Mouse (Mus musculus): ENCODE results near the gene Epn3. TPM values are rescaled to one million over a fixed set of nuclear protein-coding genes. Genes with fewer than 3 reads are reported as not detected.

The Epn3 gene
- total RNA-seq, 2 experiments from 2014 or later = 1.3 to 1.5 TPM

DNA sequence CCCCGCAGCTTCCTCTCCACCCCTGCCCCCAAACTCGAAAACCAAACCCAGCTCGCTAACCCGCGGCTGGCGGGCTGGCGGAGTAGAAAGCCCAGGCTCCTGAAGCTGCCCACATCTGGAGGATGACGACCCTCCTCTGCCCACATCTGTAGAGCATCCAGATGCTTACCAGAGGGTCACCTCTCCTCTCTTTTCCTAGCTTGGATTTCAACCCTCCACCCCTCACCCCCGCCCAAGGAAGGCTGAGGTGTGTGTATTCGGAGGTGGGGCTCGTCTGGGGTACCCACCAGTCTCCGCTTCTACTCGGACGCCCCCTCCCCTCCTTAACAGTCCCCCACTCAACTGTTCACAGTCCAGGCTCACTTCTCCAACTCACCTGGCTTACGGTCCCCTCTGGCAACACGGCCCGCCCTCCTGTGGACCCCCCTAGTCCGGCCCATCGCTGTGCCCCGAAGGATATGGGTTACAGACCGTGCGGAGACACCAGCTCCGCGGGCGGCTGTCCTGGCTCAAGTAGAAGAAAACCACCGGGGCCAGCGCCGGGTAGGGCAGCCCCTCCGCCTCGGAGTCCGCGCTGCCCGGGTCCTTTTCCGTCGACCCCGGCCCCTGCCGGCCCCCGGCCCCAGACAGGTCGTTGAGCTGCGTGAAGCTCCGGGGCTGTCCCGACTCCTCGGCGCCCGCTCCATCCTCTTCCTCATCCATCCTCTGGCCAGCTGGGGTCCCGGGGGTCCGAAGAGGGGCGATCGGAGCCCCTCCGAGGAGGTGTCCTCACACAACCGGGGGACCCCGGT lies 26.7 kb downstream of the Epn3 start:
- no peak for DNase-seq
- intact Hi-C loops (cut with DNase I) = loop anchor here (5.0 kb wide), 1 partner anchor 146 kb away; the partner anchor contains the start of gene Ankrd40

DNA sequence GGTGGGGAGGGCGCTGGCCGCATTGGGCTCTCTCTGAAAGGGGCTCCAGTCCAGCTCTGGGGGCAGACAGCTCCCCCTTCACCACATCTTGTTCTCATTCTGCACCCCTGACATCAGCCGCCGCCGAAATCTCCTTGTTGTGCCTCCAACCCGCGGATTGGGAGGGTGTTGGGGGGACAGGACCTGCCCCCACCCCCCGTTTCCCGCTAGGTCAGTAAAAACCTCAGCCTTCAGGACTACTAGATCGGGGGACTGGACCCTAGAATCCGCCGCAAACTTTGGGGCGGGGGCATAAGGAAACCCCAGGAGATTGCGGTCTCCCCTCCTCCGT lies 27.2 kb downstream of the Epn3 start:
- intact Hi-C loops (cut with DNase I) = loop anchor here (5.0 kb wide), 1 partner anchor 145 kb away; the partner anchor contains the start of gene Ankrd40
- no peak for DNase-seq

- intact Hi-C loops (cut with DNase I) = loop anchor here (5.0 kb wide), 1 partner anchor 145 kb away; the partner anchor contains the start of gene Ankrd40
- DNase-seq = no peak
Observed at GRCm38 (mm10) chr11:94471740-94472584, 27.8 kb downstream of the Epn3 start.

- intact Hi-C loops (cut with DNase I) = loop anchor here (5.0 kb wide), 1 partner anchor 143 kb away; the partner anchor contains the start of gene Ankrd40
- DNase-seq = no peak
Observed at GRCm38 (mm10) chr11:94470391-94470790, 29.4 kb downstream of the Epn3 start.

GRCm38 (mm10) chr11:94469136-94470064 lies 30.4 kb downstream of the Epn3 start:
- no peak for DNase-seq
- intact Hi-C loops (cut with DNase I) = loop anchor here (5.0 kb wide), 2 partner anchors 73 to 142 kb away; partner anchors contain the start of gene Ankrd40

DNA sequence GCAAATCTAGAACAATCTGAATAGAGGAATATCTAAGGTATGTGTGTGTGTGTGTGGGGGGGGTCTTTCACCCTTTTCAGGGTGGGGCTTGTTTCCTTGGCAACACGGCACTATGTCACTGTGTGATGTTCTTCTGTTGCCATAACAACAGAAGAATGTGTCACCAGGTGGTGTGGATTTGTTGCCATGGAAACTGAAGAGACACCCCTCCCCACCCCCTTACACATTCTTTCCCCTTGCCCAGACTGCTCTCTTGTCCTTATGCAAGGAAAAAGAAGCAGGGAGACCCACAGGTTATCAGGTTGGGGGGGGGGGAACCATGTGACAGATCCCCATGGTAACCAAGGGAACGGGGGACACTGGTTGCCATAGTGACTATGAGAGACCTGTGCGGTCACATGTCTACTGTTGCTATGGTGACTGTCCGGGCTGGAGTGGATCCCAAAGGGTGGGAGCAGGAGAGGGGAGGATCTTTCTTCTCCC lies 31.2 kb downstream of the Epn3 start:
- peak; percentile 88 for DNase-seq
- intact Hi-C loops (cut with DNase I) = loop anchor here (5.0 kb wide), 1 partner anchor 74 kb away; no protein-coding TSS in a partner anchor

DNA sequence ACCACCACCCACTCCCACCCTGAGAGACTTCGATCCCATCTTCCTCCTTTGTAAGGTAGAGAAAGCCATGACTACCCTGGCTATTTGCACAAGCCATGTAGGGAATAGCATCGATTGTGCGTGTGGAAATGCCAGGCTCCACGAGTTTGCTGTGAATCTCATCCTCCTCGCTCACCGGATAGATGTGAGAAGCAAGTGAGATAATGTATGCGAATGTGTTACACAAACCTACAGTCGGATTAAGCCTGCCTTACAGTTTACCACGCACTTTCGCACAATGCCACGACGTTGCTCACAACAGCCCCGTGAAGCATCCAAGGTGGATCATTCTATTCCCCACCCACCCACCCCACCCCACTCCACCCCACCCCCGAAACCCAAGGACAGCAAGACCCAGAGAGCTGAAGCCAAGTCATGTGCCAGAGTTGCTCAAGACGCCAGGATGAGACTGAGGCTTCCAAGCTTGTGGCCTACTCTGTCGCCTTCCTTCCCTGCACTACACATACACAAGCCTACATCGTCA lies 33.4 kb downstream of the Epn3 start:
- intact Hi-C loops (cut with DNase I) = loop anchor here (5.0 kb wide), 1 partner anchor 76 kb away; no protein-coding TSS in a partner anchor
- no peak for DNase-seq

DNA sequence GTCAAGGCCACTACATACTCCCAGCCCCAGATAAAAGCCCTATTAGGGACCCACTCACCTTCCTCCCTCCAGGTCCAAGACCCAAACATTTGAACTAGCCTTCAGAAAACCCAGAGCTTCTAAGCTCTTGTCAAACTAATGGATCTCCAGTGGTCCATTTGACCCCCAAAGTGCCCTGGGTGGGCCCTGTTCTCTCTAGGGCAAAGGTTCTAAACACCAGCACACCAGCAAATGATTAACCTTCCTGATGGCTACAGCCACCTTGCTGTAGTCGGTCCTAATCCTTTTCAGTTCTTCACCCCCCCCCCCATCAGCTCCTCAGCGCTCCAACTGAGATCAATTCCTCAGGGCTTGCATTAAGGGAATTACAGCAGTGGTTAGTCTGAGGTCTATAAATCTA lies 35.6 kb downstream of the Epn3 start:
- intact Hi-C loops (cut with DNase I) = no loop called here
- DNase-seq = no peak

GRCm38 (mm10) chr11:94461856-94462255 lies 37.9 kb downstream of the Epn3 start:
- DNase-seq = no peak
- intact Hi-C loops (cut with DNase I) = no loop called here

DNA sequence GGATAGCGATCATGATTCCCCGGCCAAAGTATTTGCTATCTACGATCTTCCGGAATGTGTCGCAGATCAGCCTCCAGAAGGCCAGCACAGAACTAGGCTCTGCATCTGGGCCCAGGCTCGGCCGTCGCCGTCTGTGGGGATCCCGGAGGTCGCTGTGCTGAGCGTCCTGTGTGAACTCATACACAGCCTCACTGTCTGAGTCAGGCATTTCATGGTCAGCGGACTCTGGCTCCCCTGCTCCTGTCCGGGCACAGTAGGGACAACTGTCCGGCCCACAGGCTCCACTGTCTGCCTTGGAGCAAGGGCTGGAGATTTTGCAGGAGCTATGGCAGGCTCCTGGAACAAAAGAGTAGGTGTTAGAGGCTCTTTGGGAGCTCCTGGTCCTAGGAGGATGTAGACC lies 42.8 kb downstream of the Epn3 start:
- intact Hi-C loops (cut with DNase I) = no loop called here
- no peak for DNase-seq

GRCm38 (mm10) chr11:94456347-94456746 lies 43.4 kb downstream of the Epn3 start:
- no peak for DNase-seq
- intact Hi-C loops (cut with DNase I) = no loop called here

- intact Hi-C loops (cut with DNase I) = no loop called here
Observed at GRCm38 (mm10) chr11:94455161-94455820, 44.5 kb downstream of the Epn3 start.

GRCm38 (mm10) chr11:94454756-94455155 lies 45.0 kb downstream of the Epn3 start:
- DNase-seq = peak; percentile 48

More at GRCm38 (mm10) chr11:94455161-94455820, 44.5 kb downstream of the Epn3 start:
- peak; percentile 54 for DNase-seq

GRCm38 (mm10) chr11:94451091-94451773 lies 48.5 kb downstream of the Epn3 start:
- intact Hi-C loops (cut with DNase I) = no loop called here

More at GRCm38 (mm10) chr11:94454756-94455155, 45.0 kb downstream of the Epn3 start:
- intact Hi-C loops (cut with DNase I) = no loop called here

DNA sequence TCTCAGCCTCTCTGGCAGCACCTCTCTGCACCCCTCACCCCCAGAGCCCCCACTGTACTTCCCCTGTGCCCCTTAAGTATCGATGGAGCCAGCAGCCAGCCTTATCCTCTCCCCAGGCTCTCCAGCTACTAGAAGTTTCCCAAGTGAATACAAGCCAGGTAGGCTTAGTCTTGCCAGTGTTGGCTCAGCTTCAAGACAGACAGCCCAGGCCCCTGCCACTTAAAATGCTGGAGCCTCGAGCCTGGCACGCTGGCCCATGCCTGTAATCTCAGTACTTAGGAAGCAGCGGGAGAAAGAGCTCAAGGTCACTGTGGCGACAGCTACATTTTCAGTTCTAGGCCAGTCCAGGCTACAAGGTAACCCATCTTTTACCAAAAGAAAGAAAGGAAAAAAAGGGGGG lies 49.9 kb downstream of the Epn3 start:
- intact Hi-C loops (cut with DNase I) = no loop called here
- DNase-seq = no peak

More at GRCm38 (mm10) chr11:94451091-94451773, 48.5 kb downstream of the Epn3 start:
- DNase-seq = no peak

DNA sequence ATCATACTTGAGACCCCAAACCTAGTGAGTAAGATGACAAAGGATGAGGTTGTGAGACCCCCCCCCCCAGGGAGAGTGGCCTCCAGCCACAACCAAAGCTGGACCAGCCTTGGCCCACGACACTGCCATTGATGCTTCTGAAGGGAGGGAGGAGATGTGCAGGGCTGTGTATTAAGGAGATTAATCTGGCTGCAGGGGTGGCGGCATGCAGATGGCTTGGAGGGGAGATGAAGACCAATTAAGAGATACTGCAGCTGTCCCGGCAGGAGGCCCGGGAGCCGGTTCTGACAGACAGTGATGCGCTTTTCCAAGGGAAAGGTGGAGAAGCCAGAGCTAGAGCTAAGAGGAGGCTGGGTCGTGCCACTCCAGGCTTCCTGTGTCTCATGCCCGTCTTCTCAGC lies 50.5 kb downstream of the Epn3 start:
- DNase-seq = no peak
- intact Hi-C loops (cut with DNase I) = no loop called here

DNA sequence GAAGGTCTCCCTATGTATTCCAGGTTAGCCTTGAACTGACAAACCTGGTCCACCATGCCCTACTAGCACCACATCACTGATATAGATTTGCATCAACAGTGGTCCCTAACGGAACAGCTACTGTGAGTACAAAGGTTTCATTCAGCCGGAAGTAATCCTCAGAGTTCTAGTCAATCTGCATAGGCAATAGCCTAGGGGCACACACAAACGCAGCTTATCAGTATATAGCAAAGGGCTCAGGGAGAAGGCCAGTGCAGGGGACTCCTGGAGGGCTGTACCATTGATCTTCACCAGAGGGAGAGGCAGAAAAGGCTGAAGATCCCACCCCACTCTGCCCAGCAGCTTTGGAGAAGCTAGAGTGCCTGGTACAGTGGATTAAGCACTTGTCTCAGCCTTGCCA lies 52.8 kb downstream of the Epn3 start:
- intact Hi-C loops (cut with DNase I) = no loop called here
- DNase-seq = no peak

GRCm38 (mm10) chr11:94445300-94445699 lies 54.5 kb downstream of the Epn3 start:
- DNase-seq = no peak
- intact Hi-C loops (cut with DNase I) = no loop called here

DNA sequence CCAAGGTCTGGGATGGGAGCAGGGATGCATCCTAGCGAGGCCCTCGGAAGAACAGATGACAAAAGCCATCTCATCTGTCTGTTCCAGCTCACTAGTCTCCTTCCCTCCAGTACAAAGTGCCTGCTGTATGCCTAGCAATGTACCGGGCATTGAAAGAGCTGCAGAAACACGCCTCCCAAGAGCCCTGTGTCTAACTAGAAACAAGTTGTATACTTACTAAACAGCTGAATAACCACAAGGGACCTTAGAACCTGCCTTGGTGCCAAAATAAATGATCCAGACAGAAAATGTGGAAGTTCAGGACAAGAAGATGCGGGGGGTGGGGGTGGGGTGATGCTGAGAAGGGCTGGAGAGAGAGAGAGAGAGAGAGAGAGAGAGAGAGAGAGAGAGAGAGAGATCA lies 54.9 kb downstream of the Epn3 start:
- no peak for DNase-seq
- intact Hi-C loops (cut with DNase I) = no loop called here

All from left cerebral cortex, postnatal 4 days (tissue).